Mouse (Mus musculus) bone marrow macrophage, adult 2 months (primary cell): ENCODE results near the gene Arrb1. TPM values are rescaled to one million over a fixed set of nuclear protein-coding genes. Genes with fewer than 3 reads are reported as not detected.
A peak's percentile ranks its signal among the peaks of the same experiment; 100 is the strongest.

Experiments
- H3K27ac ChIP-seq: 2 replicates; pipeline ENCODE4 v1.5.1; 2012; ENCODE audit warnings: low read depth, low read length; ENCODE audit not compliant: insufficient read depth
- H3K4me1 ChIP-seq: 2 replicates; pipeline ENCODE4 v1.6.1; 2012; ENCODE audit warnings: low read length; ENCODE audit not compliant: control insufficient read depth, insufficient read depth
- H3K4me3 ChIP-seq: 2 replicates; pipeline ENCODE4 v1.5.1; 2012; ENCODE audit warnings: mild to moderate bottlenecking, low read length, moderate library complexity; ENCODE audit not compliant: insufficient read depth
- CTCF ChIP-seq: IDR thresholded peaks from 2 replicates; pipeline ENCODE4 v1.5.1; 2012; ENCODE audit warnings: low read depth, mild to moderate bottlenecking, low read length, moderate library complexity
- POLR2A ChIP-seq: IDR thresholded peaks from 2 replicates; pipeline ENCODE4 v1.6.1; 2012; ENCODE audit warnings: mild to moderate bottlenecking, low read depth, low read length, borderline replicate concordance
- polyA plus RNA-seq: library from polyadenylated mRNA; stranded (reverse); fragments of >200 nt; gene quantifications from 2 replicates; pipeline ENCODE4 v1.2.4, GENCODE M21; 2012; ENCODE audit not compliant: missing spikeins, insufficient read depth, insufficient read length

Gene Arrb1
- polyA plus RNA-seq, 1 experiment, result 135 TPM

- no peak overlapping the region for H3K4me3 ChIP-seq
- peaks cover 68% of the 10 kb centered on the region for H3K4me1 ChIP-seq
- peak overlapping the region; percentile 86 for H3K27ac ChIP-seq
- TF ChIP-seq CTCF (no peak), POLR2A (no peak)
These were observed 12.6 kb downstream of the Arrb1 start for GRCm38 (mm10) chr7:99547584-99548487.

- peak overlapping the region; percentile 91 for H3K27ac ChIP-seq
- peaks cover 52% of the 10 kb centered on the region for H3K4me1 ChIP-seq
- TF ChIP-seq CTCF, result no peak
- TF ChIP-seq POLR2A, result no peak
- 0 out of 2 replicates have a peak overlapping the region, but pooled peaks have one; percentile 6 for H3K4me3 ChIP-seq
These were observed 14.4 kb downstream of the Arrb1 start for GRCm38 (mm10) chr7:99549668-99550067.

GRCm38 (mm10) chr7:99551623-99552022 is 16.4 kb downstream of the Arrb1 start:
- no peak overlapping the region for H3K27ac ChIP-seq
- peaks cover 38% of the 10 kb centered on the region for H3K4me1 ChIP-seq
- H3K4me3 ChIP-seq, result no peak overlapping the region
- TF ChIP-seq POLR2A, result no peak
- no peak for TF ChIP-seq CTCF

GRCm38 (mm10) chr7:99553222-99553884 is 18.1 kb downstream of the Arrb1 start:
- Histone ChIP-seq H3K4me1 (peaks cover 24% of the 10 kb centered on the region), H3K27ac (no peak overlapping the region), H3K4me3 (no peak overlapping the region)
- TF ChIP-seq CTCF, result no peak

GRCm38 (mm10) chr7:99553885-99554269 is 18.6 kb downstream of the Arrb1 start:
- Histone ChIP-seq H3K27ac (no peak overlapping the region), H3K4me3 (no peak overlapping the region), H3K4me1 (peaks cover 19% of the 10 kb centered on the region)
- TF ChIP-seq POLR2A, result no peak
- no peak for TF ChIP-seq CTCF

GRCm38 (mm10) chr7:99555862-99556261 is 20.6 kb downstream of the Arrb1 start:
- Histone ChIP-seq H3K4me1 (peaks cover 4% of the 10 kb centered on the region), H3K27ac (no peak overlapping the region), H3K4me3 (no peak overlapping the region)
- no peak for TF ChIP-seq POLR2A
- TF ChIP-seq CTCF, result peak; percentile 49

- TF ChIP-seq POLR2A, result no peak
- TF ChIP-seq CTCF, result no peak
- no peak overlapping the region for H3K27ac ChIP-seq
- no peak overlapping the region for H3K4me3 ChIP-seq
- peaks cover 14% of the 10 kb centered on the region for H3K4me1 ChIP-seq
These were observed 23.8 kb downstream of the Arrb1 start for GRCm38 (mm10) chr7:99559091-99559490.

- H3K27ac ChIP-seq, result no peak overlapping the region
- TF ChIP-seq POLR2A, result no peak
- no peak for TF ChIP-seq CTCF
- H3K4me3 ChIP-seq, result no peak overlapping the region
- peaks cover 14% of the 10 kb centered on the region for H3K4me1 ChIP-seq
These were observed 27.2 kb downstream of the Arrb1 start for GRCm38 (mm10) chr7:99562478-99562877.

GRCm38 (mm10) chr7:99563224-99563623 is 28.0 kb downstream of the Arrb1 start:
- TF ChIP-seq POLR2A, result no peak
- TF ChIP-seq CTCF, result no peak
- Histone ChIP-seq H3K4me3 (no peak overlapping the region), H3K27ac (no peak overlapping the region), H3K4me1 (peaks cover 14% of the 10 kb centered on the region)

GRCm38 (mm10) chr7:99565325-99565881 is 30.1 kb downstream of the Arrb1 start:
- Histone ChIP-seq H3K4me1 (peaks cover 14% of the 10 kb centered on the region), H3K27ac (no peak overlapping the region), H3K4me3 (no peak overlapping the region)
- TF ChIP-seq CTCF (no peak), POLR2A (no peak)

- no peak for TF ChIP-seq CTCF
- no peak for TF ChIP-seq POLR2A
- no peaks in the 10 kb centered on the region for H3K4me1 ChIP-seq
These were observed 35.4 kb downstream of the Arrb1 start for GRCm38 (mm10) chr7:99570680-99571079.

More at GRCm38 (mm10) chr7:99570680-99571079, 35.4 kb downstream of the Arrb1 start:
- no peak overlapping the region for H3K4me3 ChIP-seq
- no peak overlapping the region for H3K27ac ChIP-seq
